Mouse (Mus musculus): Measurements from ENCODE around the gene Rhno1.

GRCm38 (mm10) chr6:128375192-128375591 lies 12.5 kb upstream of the Rhno1 start, which contains the start of the genes Tex52 and Gm44596:
- TF ChIP-seq EP300 (IDR thresholded peaks at IDR 0.05; ENCODE audit: low read length), result no peak
- no peak for TF ChIP-seq CTCF (conservative IDR thresholded peaks at IDR 0.05 in 1 of 2, IDR thresholded peaks at IDR 0.05 in 1 of 2; ENCODE audit: low read depth in 2 of 2, low read length in 2 of 2)
- TF ChIP-seq POLR2A (IDR thresholded peaks at IDR 0.05; ENCODE audit: low read depth, low read length), result no peak
- TF ChIP-seq USF1 (IDR thresholded peaks at IDR 0.05; ENCODE audit: low read depth, low read length), result no peak
- no peak for TF ChIP-seq ETS1 (conservative IDR thresholded peaks at IDR 0.05; ENCODE audit: low read depth, low read length)
- no peak for TF ChIP-seq NRF1 (IDR thresholded peaks at IDR 0.05; ENCODE audit: low read depth, low read length)
- TF ChIP-seq JUND (conservative IDR thresholded peaks at IDR 0.05; ENCODE audit: low read depth, low read length), result no peak
- no peak for TF ChIP-seq MAX (IDR thresholded peaks at IDR 0.05; ENCODE audit: low read length)
- no peak for TF ChIP-seq MXI1 (IDR thresholded peaks at IDR 0.05; ENCODE audit: low read depth, low read length)
- TF ChIP-seq TBP (conservative IDR thresholded peaks at IDR 0.05; ENCODE audit: low read depth, low read length), result no peak
- no peak for TF ChIP-seq CHD1 (IDR thresholded peaks at IDR 0.05; ENCODE audit: low read depth, low read length)
- TF ChIP-seq E2F4 (IDR thresholded peaks at IDR 0.05; ENCODE audit: insufficient replicate concordance, low read depth, low read length), result no peak

Measured in CH12.LX (cell line).